Mouse (Mus musculus): ENCODE measurements around the gene Gm14435. TPM values are rescaled to one million over a fixed set of nuclear protein-coding genes. Genes with fewer than 3 reads are reported as not detected.
"Not testable (repeated sequence)": the region's sequence is repeated elsewhere in the genome, so short reads cannot be mapped to it uniquely, and the experiment has no call there.

Gm14435 gene
- 1.1 and 1.4 TPM in 2 replicates for polyA plus RNA-seq (2012; rRNA removed)

GRCm38 (mm10) chr2:176423294-176423693, at the start of gene Gm14435:
Gene Gm14435 (plus strand): TSS chr2:176423594.
- DNase-seq (ENCODE audit: low read depth), result not testable (repeated sequence)

Other genes starting within 250 kb of the Gm14435 start
- 0.72 TPM in 2 replicates for gene 2210418O10Rik, start 197.0 kb upstream of the Gm14435 start, polyA plus RNA-seq (2012; rRNA removed)
- not detected in 2 replicates for gene Gm11009, start 104.1 kb upstream of the Gm14435 start, polyA plus RNA-seq (2012; rRNA removed)
- 7.1 and 12.7 TPM in 2 replicates for gene Gm14434, start 63.2 kb downstream of the Gm14435 start, polyA plus RNA-seq (2012; rRNA removed)
- not detected in 2 replicates for gene Zfp967, start 97.5 kb downstream of the Gm14435 start, polyA plus RNA-seq (2012; rRNA removed)
- 4.8 and 6.4 TPM in 2 replicates for gene Gm14308, start 212.8 kb downstream of the Gm14435 start, polyA plus RNA-seq (2012; rRNA removed)
- gene Zfp973, start 246.9 kb downstream of the Gm14435 start, polyA plus RNA-seq (2012; rRNA removed), result 4.5 and 4.8 TPM in 2 replicates

All from gonadal fat pad, adult 2 months (tissue).